Mouse (Mus musculus) ES-E14 (cell line): Measurements from ENCODE around the gene Stk16.

Experiments used
- CHD2 ChIP-seq: IDR thresholded peaks from 2 replicates; pipeline ENCODE4 v1.6.1; 2014; ENCODE audit warnings: mild to moderate bottlenecking, low read depth, low read length, inconsistent platforms
- MAFK ChIP-seq: IDR thresholded peaks from 2 replicates; pipeline ENCODE4 v1.6.1; 2014; ENCODE audit warnings: mild to moderate bottlenecking, low read depth, low read length, inconsistent platforms; ENCODE audit not compliant: insufficient read depth
- ZC3H11A ChIP-seq: IDR thresholded peaks from 2 replicates; pipeline ENCODE4 v1.6.1; 2012; ENCODE audit warnings: low read depth, mild to moderate bottlenecking, inconsistent platforms, low read length, borderline replicate concordance

DNA sequence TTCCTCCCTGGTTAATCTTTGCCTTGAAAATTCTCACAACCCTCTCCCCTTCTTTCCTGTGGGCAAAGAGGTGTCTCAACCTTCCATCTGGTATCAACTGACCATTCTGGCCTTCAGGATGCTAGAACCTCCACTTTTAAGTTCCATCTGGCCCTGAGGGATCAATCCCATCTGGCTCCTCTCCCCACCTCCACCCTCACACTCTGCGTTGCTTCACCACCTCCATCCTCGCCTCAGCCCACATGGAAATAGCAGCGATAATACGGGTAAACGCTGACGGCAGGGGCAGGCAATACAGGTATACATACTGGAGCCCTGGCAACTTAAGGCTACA, 7.2 kb downstream of the Stk16 start:
- no peak for TF ChIP-seq MAFK
- TF ChIP-seq ZC3H11A = no peak
- TF ChIP-seq CHD2 = no peak
